Mouse (Mus musculus): ENCODE results near the gene Fn3krp. TPM values are rescaled to one million over a fixed set of nuclear protein-coding genes. Genes with fewer than 3 reads are reported as not detected.

Fn3krp gene
- total RNA-seq, 1 experiment: 9.9 TPM

- Histone ChIP-seq H3K4me3 (ENCODE audit: insufficient read depth in 1 of 2, low read depth in 1 of 2, low read length in 2 of 2, poor library complexity in 1 of 2, severe bottlenecking in 1 of 2) (peak within 1 kb of the TSS; percentile 59 to 91), H3K27ac (ENCODE audit: insufficient read depth, low read depth, low read length, poor library complexity, severe bottlenecking) (no peak within 1 kb of the TSS), H3K4me1 (ENCODE audit: control insufficient read depth in 2 of 2, insufficient read depth in 2 of 2, low read length in 2 of 2, poor library complexity in 1 of 2) (peaks cover 0 to 3% of the 10 kb centered on the region in 2 experiments; a peak in 1 of 4 replicates), H3K9me3 (ENCODE audit: control insufficient read depth, insufficient read depth, low read depth, low read length) (no peaks in the 10 kb centered on the region), H3K9ac (ENCODE audit: insufficient read depth, low read depth, low read length, poor library complexity, severe bottlenecking) (peak within 1 kb of the TSS; percentile 37; the same call in 1 of the 2 replicates), H3K36me3 (ENCODE audit: control insufficient read depth, insufficient read depth, low read length, poor library complexity, severe bottlenecking) (no peaks in the 10 kb centered on the region)
- DNase-seq (ENCODE audit: low read depth, low spot score): peak; percentile 96
- TF ChIP-seq CHD2 (IDR thresholded peaks at IDR 0.05; ENCODE audit: low read depth, low read length): peak; percentile 57; the same call in 1 of the 2 replicates
- TF ChIP-seq HCFC1 (IDR thresholded peaks at IDR 0.05; ENCODE audit: borderline replicate concordance, insufficient read depth, low read length): no peak
- no peak for TF ChIP-seq ZC3H11A (IDR thresholded peaks at IDR 0.05; ENCODE audit: borderline replicate concordance, low read depth, low read length)
- TF ChIP-seq MAFK (IDR thresholded peaks at IDR 0.05; ENCODE audit: insufficient read depth, low read depth, low read length): no peak
- in situ Hi-C loops (cut with MboI; ENCODE audit: low sequenced_read_pairs in 2 of 2, unreplicated experiment in 2 of 2): no loop called here
Measured at GRCm38 (mm10) chr11:121387750-121388553, 33.2 kb upstream of the Fn3krp start, which contains the start of gene Rab40b. Rab40b (minus strand) TSS chr11:121388251.

DNA sequence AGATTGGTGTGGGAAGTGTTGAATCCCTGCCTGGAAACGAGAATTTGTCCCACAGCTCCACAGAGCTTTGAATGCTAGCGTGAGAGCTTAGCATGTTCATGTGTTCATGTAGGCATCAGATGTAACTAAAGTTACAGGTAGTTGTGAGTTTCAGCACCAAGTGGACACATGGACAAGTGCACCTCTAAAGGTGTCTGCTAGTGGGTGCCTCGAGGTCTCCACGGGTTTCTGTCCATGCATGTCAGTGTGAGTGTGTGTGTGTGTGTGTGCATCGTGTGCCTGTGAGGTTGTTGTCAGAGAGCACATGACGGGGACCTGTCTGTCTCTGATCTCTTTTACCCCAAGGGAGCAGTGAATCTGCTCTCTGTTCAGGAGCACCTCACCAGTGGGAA is 32.7 kb upstream of the Fn3krp start:
- H3K27ac ChIP-seq (ENCODE audit: insufficient read depth, low read depth, low read length, poor library complexity, severe bottlenecking): no peak overlapping the region
- no peak overlapping the region for H3K9ac ChIP-seq (ENCODE audit: insufficient read depth, low read depth, low read length, poor library complexity, severe bottlenecking)
- in situ Hi-C loops (cut with MboI; ENCODE audit: low sequenced_read_pairs in 2 of 2, unreplicated experiment in 2 of 2): no loop called here
- peak overlapping the region in 1 of 2 experiments; percentile 31; a peak in 1 of 4 replicates for H3K4me3 ChIP-seq (ENCODE audit: insufficient read depth in 1 of 2, low read depth in 1 of 2, low read length in 2 of 2, poor library complexity in 1 of 2, severe bottlenecking in 1 of 2)
- no peaks in the 10 kb centered on the region for H3K36me3 ChIP-seq (ENCODE audit: control insufficient read depth, insufficient read depth, low read length, poor library complexity, severe bottlenecking)
- peaks cover 0 to 3% of the 10 kb centered on the region in 2 experiments; a peak in 1 of 4 replicates for H3K4me1 ChIP-seq (ENCODE audit: control insufficient read depth in 2 of 2, insufficient read depth in 2 of 2, low read length in 2 of 2, poor library complexity in 1 of 2)
- DNase-seq (ENCODE audit: low read depth, low spot score): no peak
- TF ChIP-seq ZNF384 (IDR thresholded peaks at IDR 0.05; ENCODE audit: low read depth, low read length): no peak
- TF ChIP-seq HCFC1 (IDR thresholded peaks at IDR 0.05; ENCODE audit: borderline replicate concordance, insufficient read depth, low read length): no peak
- TF ChIP-seq ZC3H11A (IDR thresholded peaks at IDR 0.05; ENCODE audit: borderline replicate concordance, low read depth, low read length): no peak
- no peak for TF ChIP-seq CHD2 (IDR thresholded peaks at IDR 0.05; ENCODE audit: low read depth, low read length)
- TF ChIP-seq MAFK (IDR thresholded peaks at IDR 0.05; ENCODE audit: insufficient read depth, low read depth, low read length): no peak
- H3K9me3 ChIP-seq (ENCODE audit: control insufficient read depth, insufficient read depth, low read depth, low read length): no peaks in the 10 kb centered on the region

DNA sequence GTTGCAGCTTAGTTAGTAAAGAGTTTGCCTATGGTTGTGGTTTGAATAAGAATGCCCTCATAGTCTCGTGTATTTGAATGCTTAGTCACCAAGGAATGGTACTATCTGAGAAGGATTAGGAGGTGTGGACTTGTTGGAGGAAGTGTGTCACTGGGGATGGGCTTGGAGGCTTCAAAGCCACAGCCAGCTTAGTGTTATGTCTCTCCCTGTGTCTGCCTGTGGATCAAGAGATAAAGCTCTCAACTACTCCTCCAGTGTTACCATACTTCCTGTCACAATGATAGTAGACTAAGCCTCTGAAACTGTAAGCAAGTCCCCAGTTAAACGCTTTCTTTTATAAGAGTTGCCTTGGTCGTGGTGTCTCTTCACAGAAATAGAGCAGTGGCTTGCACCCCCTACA is 30.4 kb upstream of the Fn3krp start:
- in situ Hi-C loops (cut with MboI; ENCODE audit: low sequenced_read_pairs in 2 of 2, unreplicated experiment in 2 of 2): no loop called here
- no peak for DNase-seq (ENCODE audit: low read depth, low spot score)
- no peak for TF ChIP-seq CHD2 (IDR thresholded peaks at IDR 0.05; ENCODE audit: low read depth, low read length)
- no peak for TF ChIP-seq ZNF384 (IDR thresholded peaks at IDR 0.05; ENCODE audit: low read depth, low read length)
- TF ChIP-seq HCFC1 (IDR thresholded peaks at IDR 0.05; ENCODE audit: borderline replicate concordance, insufficient read depth, low read length): no peak
- Histone ChIP-seq H3K27ac (ENCODE audit: insufficient read depth, low read depth, low read length, poor library complexity, severe bottlenecking) (no peak overlapping the region), H3K36me3 (ENCODE audit: control insufficient read depth, insufficient read depth, low read length, poor library complexity, severe bottlenecking) (no peaks in the 10 kb centered on the region), H3K4me3 (ENCODE audit: insufficient read depth in 1 of 2, low read depth in 1 of 2, low read length in 2 of 2, poor library complexity in 1 of 2, severe bottlenecking in 1 of 2) (no peak overlapping the region), H3K4me1 (ENCODE audit: control insufficient read depth in 2 of 2, insufficient read depth in 2 of 2, low read length in 2 of 2, poor library complexity in 1 of 2) (peaks cover 0 to 3% of the 10 kb centered on the region in 2 experiments; a peak in 1 of 4 replicates), H3K9ac (ENCODE audit: insufficient read depth, low read depth, low read length, poor library complexity, severe bottlenecking) (no peak overlapping the region), H3K9me3 (ENCODE audit: control insufficient read depth, insufficient read depth, low read depth, low read length) (no peaks in the 10 kb centered on the region)

DNA sequence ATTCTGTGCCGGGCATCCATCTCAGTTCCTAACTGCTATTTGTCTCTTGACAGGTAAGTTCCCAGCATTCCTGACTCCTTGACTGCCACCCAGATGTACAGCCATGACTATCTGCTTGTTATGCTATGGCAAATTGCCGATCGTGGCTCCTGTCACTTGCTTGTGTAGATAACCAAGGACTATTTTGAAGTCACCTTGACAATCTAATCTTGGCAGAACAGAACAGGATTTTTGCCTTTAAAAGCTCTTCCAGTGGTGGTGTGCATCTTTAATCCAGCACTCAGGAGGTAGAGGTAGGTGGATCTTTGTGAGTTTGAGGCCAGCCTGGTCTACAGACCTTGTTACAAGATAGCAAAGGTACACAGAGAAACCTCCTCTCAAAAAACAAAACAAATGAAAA is 28.8 kb upstream of the Fn3krp start:
- no peak overlapping the region for H3K9ac ChIP-seq (ENCODE audit: insufficient read depth, low read depth, low read length, poor library complexity, severe bottlenecking)
- H3K4me3 ChIP-seq (ENCODE audit: insufficient read depth in 1 of 2, low read depth in 1 of 2, low read length in 2 of 2, poor library complexity in 1 of 2, severe bottlenecking in 1 of 2): no peak overlapping the region
- peaks cover 0 to 3% of the 10 kb centered on the region in 2 experiments; a peak in 1 of 4 replicates for H3K4me1 ChIP-seq (ENCODE audit: control insufficient read depth in 2 of 2, insufficient read depth in 2 of 2, low read length in 2 of 2, poor library complexity in 1 of 2)
- H3K36me3 ChIP-seq (ENCODE audit: control insufficient read depth, insufficient read depth, low read length, poor library complexity, severe bottlenecking): no peaks in the 10 kb centered on the region
- no peak for TF ChIP-seq HCFC1 (IDR thresholded peaks at IDR 0.05; ENCODE audit: borderline replicate concordance, insufficient read depth, low read length)
- TF ChIP-seq ZC3H11A (IDR thresholded peaks at IDR 0.05; ENCODE audit: borderline replicate concordance, low read depth, low read length): no peak
- no peak for TF ChIP-seq ZNF384 (IDR thresholded peaks at IDR 0.05; ENCODE audit: low read depth, low read length)
- TF ChIP-seq CHD2 (IDR thresholded peaks at IDR 0.05; ENCODE audit: low read depth, low read length): no peak
- TF ChIP-seq MAFK (IDR thresholded peaks at IDR 0.05; ENCODE audit: insufficient read depth, low read depth, low read length): no peak
- H3K9me3 ChIP-seq (ENCODE audit: control insufficient read depth, insufficient read depth, low read depth, low read length): no peaks in the 10 kb centered on the region
- no peak overlapping the region for H3K27ac ChIP-seq (ENCODE audit: insufficient read depth, low read depth, low read length, poor library complexity, severe bottlenecking)
- in situ Hi-C loops (cut with MboI; ENCODE audit: low sequenced_read_pairs in 2 of 2, unreplicated experiment in 2 of 2): no loop called here
- no peak for DNase-seq (ENCODE audit: low read depth, low spot score)

All from ES-E14 (cell line).